Mouse (Mus musculus) olfactory bulb, adult 2 months (tissue): ENCODE results near the gene Klf1. TPM values are rescaled to one million over a fixed set of nuclear protein-coding genes. Genes with fewer than 3 reads are reported as not detected.
A peak's percentile ranks its signal among the peaks of the same experiment; 100 is the strongest.

Experiments used
- H3K27ac ChIP-seq: fragments of 200-500 bp; 2 replicates; pipeline ENCODE4 v1.5.1; 2012; ENCODE audit warnings: low read depth, low read length; ENCODE audit not compliant: insufficient read depth
- H3K4me1 ChIP-seq: fragments of 200-500 bp; 2 replicates; pipeline ENCODE4 v1.6.1; 2012; ENCODE audit warnings: low read length; ENCODE audit not compliant: control insufficient read depth, insufficient read depth
- H3K4me3 ChIP-seq: fragments of 200-500 bp; 2 replicates; pipeline ENCODE4 v1.5.1; 2012; ENCODE audit warnings: mild to moderate bottlenecking, low read depth, low read length, moderate library complexity; ENCODE audit not compliant: insufficient read depth
- CTCF ChIP-seq: fragments of 200-500 bp; IDR thresholded peaks from 2 replicates; pipeline ENCODE4 v1.5.1; 2012; ENCODE audit warnings: low read depth, mild to moderate bottlenecking, low read length, moderate library complexity; ENCODE audit not compliant: insufficient read depth
- POLR2A ChIP-seq: fragments of 200-500 bp; IDR thresholded peaks from 2 replicates; pipeline ENCODE4 v1.6.1; 2012; ENCODE audit warnings: mild to moderate bottlenecking, low read depth, low read length, moderate library complexity; ENCODE audit not compliant: insufficient read depth
- WGBS: fragments of 180-500 bp; shearing (Covaris S2); methylation state at CpG from one replicate; pipeline ENCODE4 v1.1.7; 2018; 5-methylcytosine and 5-hydroxymethylcytosine counted together
- polyA plus RNA-seq: library from polyadenylated mRNA; stranded (reverse); fragments of >200 nt; gene quantifications from 2 replicates; pipeline ENCODE4 v1.2.4, GENCODE M21; 2012; ENCODE audit warnings: low replicate concordance; ENCODE audit not compliant: missing spikeins, insufficient read depth, insufficient read length

Gene Klf1
- polyA plus RNA-seq, 1 experiment, result not detected

GRCm38 (mm10) chr8:84937620-84938485 lies 36.1 kb downstream of the Klf1 start:
- WGBS, result 60% methylated on average over 13 of the region's 13 CpGs
- TF ChIP-seq POLR2A (no peak), CTCF (no peak)
- Histone ChIP-seq H3K4me1 (peaks cover 23% of the 10 kb centered on the region), H3K27ac (no peak overlapping the region), H3K4me3 (peak overlapping the region; percentile 55)

- no peak for TF ChIP-seq CTCF
- TF ChIP-seq POLR2A, result no peak
- 45% methylated on average over 4 of the region's 4 CpGs for WGBS
- peaks cover 21% of the 10 kb centered on the region for H3K4me1 ChIP-seq
- no peak overlapping the region for H3K27ac ChIP-seq
- no peak overlapping the region for H3K4me3 ChIP-seq
Measured at GRCm38 (mm10) chr8:84943699-84944098, 42.0 kb downstream of the Klf1 start.

GRCm38 (mm10) chr8:84944478-84945160 lies 42.9 kb downstream of the Klf1 start:
- H3K27ac ChIP-seq, result no peak overlapping the region
- WGBS, result 2% methylated on average over 26 of the region's 26 CpGs
- peaks cover 21% of the 10 kb centered on the region for H3K4me1 ChIP-seq
- peak overlapping the region; percentile 72 for H3K4me3 ChIP-seq
- TF ChIP-seq CTCF (no peak), POLR2A (no peak)

DNA sequence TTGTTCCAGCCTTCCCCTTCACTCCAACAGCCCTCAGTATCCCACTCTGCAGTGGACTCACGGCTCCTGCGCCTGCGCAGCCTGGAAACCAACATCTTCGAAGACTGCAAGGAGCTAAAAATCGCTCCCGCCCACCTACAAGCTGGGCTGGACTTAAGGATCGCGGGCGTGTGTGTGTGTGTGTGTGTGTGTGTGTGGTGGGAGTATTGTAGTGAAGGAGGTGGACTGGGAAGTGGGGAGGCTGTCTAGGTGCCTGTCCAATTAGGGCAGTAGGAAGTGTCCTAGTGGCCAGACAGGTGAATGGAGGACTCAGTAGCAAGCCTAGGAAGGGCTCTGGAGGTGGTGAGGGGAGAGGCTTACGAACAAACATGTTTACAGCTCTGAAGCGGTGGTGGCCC lies 43.5 kb downstream of the Klf1 start:
- H3K27ac ChIP-seq, result no peak overlapping the region
- H3K4me3 ChIP-seq, result peak overlapping the region; percentile 72
- no peak for TF ChIP-seq POLR2A
- TF ChIP-seq CTCF, result no peak
- peaks cover 21% of the 10 kb centered on the region for H3K4me1 ChIP-seq
- 1% methylated on average over 11 of the region's 11 CpGs for WGBS

GRCm38 (mm10) chr8:84945633-84946527 lies 44.2 kb downstream of the Klf1 start:
- 1% methylated on average over 57 of the region's 67 CpGs for WGBS
- H3K4me3 ChIP-seq, result peak overlapping the region; percentile 72
- peaks cover 21% of the 10 kb centered on the region for H3K4me1 ChIP-seq
- no peak for TF ChIP-seq POLR2A
- TF ChIP-seq CTCF, result 0 out of 2 replicates have a peak, but pooled peaks have one; percentile 55
- no peak overlapping the region for H3K27ac ChIP-seq

DNA sequence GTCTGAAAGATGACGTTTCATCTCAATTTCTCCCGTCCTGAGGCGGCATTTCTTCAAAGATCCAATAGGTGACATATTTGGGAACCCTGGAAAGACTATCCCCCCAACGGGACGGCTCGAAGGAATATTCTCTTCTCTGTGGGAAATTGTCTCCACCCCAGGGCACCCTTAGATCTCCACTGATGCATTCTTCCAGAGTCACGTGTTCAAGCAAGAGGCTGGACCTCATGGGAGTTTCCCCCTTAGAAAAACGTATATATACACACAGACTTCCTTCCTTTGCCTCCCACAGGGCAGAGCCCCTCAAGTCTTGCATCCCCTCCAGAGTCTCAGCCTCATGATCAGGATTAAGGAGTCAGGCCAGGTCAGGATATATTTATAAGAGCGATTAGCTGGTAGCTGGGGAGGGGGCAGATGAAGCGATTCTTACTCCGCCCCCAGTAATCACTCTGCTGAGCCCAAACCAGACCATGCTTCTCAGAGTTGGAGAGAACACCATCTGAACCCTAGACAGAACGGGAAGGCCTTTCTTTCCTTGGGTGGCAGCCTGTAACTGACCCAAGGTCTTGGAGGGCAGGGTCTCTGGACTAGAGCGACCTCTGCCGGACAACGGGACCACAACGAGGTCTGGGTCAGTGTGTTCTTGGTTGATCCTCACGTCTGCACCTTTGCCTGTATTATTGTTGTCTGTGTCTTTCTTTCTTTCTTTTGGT lies 45.0 kb downstream of the Klf1 start, which contains the start of gene Rtbdn:
TSS of gene Rtbdn (plus strand) at position 464 of the 713 bp plus-strand sequence.
- Histone ChIP-seq H3K4me3 (peak within 1 kb of the TSS; percentile 72), H3K27ac (no peak within 1 kb of the TSS), H3K4me1 (peaks cover 21% of the 10 kb centered on the region)
- TF ChIP-seq POLR2A (no peak), CTCF (no peak)
- 6% methylated on average over 17 of the region's 17 CpGs for WGBS

DNA sequence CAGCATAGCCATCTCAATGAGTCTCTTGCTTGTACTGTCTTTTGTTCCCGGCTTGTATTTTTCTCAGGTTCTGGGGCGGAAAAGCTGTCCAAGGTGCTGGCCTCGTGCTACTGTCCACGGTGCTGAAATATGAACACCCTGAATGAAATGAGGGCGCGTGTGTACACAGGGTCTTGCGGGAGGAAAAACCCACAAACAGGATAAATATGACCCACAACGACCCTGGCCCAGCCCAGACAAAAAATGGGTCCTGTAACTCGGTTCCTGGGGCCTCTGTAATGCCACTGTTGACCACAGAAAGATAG lies 45.5 kb downstream of the Klf1 start:
- Histone ChIP-seq H3K4me3 (no peak overlapping the region), H3K27ac (no peak overlapping the region), H3K4me1 (peaks cover 21% of the 10 kb centered on the region)
- no peak for TF ChIP-seq POLR2A
- no peak for TF ChIP-seq CTCF
- 22% methylated on average over 9 of the region's 9 CpGs for WGBS

GRCm38 (mm10) chr8:84949753-84950152 lies 48.0 kb downstream of the Klf1 start:
- 15% methylated on average over 12 of the region's 12 CpGs for WGBS
- H3K4me1 ChIP-seq, result peaks cover 20% of the 10 kb centered on the region
- no peak overlapping the region for H3K4me3 ChIP-seq
- no peak overlapping the region for H3K27ac ChIP-seq
- no peak for TF ChIP-seq POLR2A
- TF ChIP-seq CTCF, result no peak
